Mouse (Mus musculus): Measurements from ENCODE around the gene Zfp42.
"Not testable (repeated sequence)": the region's sequence is repeated elsewhere in the genome, so short reads cannot be mapped to it uniquely, and the experiment has no call there.

Zfp42 gene

GRCm38 (mm10) chr8:43306896-43307295, at the start of gene Zfp42:
Gene Zfp42, minus strand, starts transcription at chr8:43306980.
- DNase-seq (ENCODE audit: extremely low spot score, low read depth, low spot score): no peak

- DNase-seq (ENCODE audit: extremely low spot score, low read depth, low spot score): no peak
These were observed 49.4 kb upstream of the Zfp42 start for GRCm38 (mm10) chr8:43356069-43356770.

- not testable (repeated sequence) for DNase-seq (ENCODE audit: extremely low spot score, low read depth, low spot score)
These were observed 45.5 kb upstream of the Zfp42 start for GRCm38 (mm10) chr8:43352241-43352640.

- DNase-seq (ENCODE audit: extremely low spot score, low read depth, low spot score): no peak
These were observed 31.8 kb upstream of the Zfp42 start for GRCm38 (mm10) chr8:43338555-43338954.

GRCm38 (mm10) chr8:43333465-43333864, 26.7 kb upstream of the Zfp42 start:
- DNase-seq (ENCODE audit: extremely low spot score, low read depth, low spot score): no peak

GRCm38 (mm10) chr8:43331657-43332056, 24.9 kb upstream of the Zfp42 start:
- DNase-seq (ENCODE audit: extremely low spot score, low read depth, low spot score): no peak

GRCm38 (mm10) chr8:43329913-43330705, 23.3 kb upstream of the Zfp42 start:
- DNase-seq (ENCODE audit: extremely low spot score, low read depth, low spot score): no peak

GRCm38 (mm10) chr8:43328666-43329065, 21.9 kb upstream of the Zfp42 start:
- DNase-seq (ENCODE audit: extremely low spot score, low read depth, low spot score): no peak

GRCm38 (mm10) chr8:43320771-43321170, 14.0 kb upstream of the Zfp42 start:
- DNase-seq (ENCODE audit: extremely low spot score, low read depth, low spot score): no peak

- no peak for DNase-seq (ENCODE audit: extremely low spot score, low read depth, low spot score)
These were observed 1.4 kb upstream of the Zfp42 start for GRCm38 (mm10) chr8:43308213-43308612.

- no peak for DNase-seq (ENCODE audit: extremely low spot score, low read depth, low spot score)
These were observed 1.1 kb downstream of the Zfp42 start for GRCm38 (mm10) chr8:43305676-43306075.

GRCm38 (mm10) chr8:43299796-43300195, 7.0 kb downstream of the Zfp42 start:
- DNase-seq (ENCODE audit: extremely low spot score, low read depth, low spot score): no peak

- DNase-seq (ENCODE audit: extremely low spot score, low read depth, low spot score): no peak
These were observed 11.0 kb downstream of the Zfp42 start for GRCm38 (mm10) chr8:43295826-43296225.

- DNase-seq (ENCODE audit: extremely low spot score, low read depth, low spot score): no peak
These were observed 12.6 kb downstream of the Zfp42 start for GRCm38 (mm10) chr8:43294191-43294590.

GRCm38 (mm10) chr8:43290424-43291111, 16.2 kb downstream of the Zfp42 start:
- DNase-seq (ENCODE audit: extremely low spot score, low read depth, low spot score): peak; percentile 68

- DNase-seq (ENCODE audit: extremely low spot score, low read depth, low spot score): no peak
These were observed 17.0 kb downstream of the Zfp42 start for GRCm38 (mm10) chr8:43289781-43290180.

- DNase-seq (ENCODE audit: extremely low spot score, low read depth, low spot score): no peak
These were observed 17.9 kb downstream of the Zfp42 start for GRCm38 (mm10) chr8:43288840-43289239.

GRCm38 (mm10) chr8:43287456-43287855, 19.3 kb downstream of the Zfp42 start:
- no peak for DNase-seq (ENCODE audit: extremely low spot score, low read depth, low spot score)

GRCm38 (mm10) chr8:43283231-43283630, 23.5 kb downstream of the Zfp42 start:
- no peak for DNase-seq (ENCODE audit: extremely low spot score, low read depth, low spot score)

- no peak for DNase-seq (ENCODE audit: extremely low spot score, low read depth, low spot score)
These were observed 28.4 kb downstream of the Zfp42 start for GRCm38 (mm10) chr8:43278397-43278796.

GRCm38 (mm10) chr8:43260961-43261360, 45.8 kb downstream of the Zfp42 start:
- DNase-seq (ENCODE audit: extremely low spot score, low read depth, low spot score): no peak

- DNase-seq (ENCODE audit: extremely low spot score, low read depth, low spot score): no peak
These were observed 48.9 kb downstream of the Zfp42 start for GRCm38 (mm10) chr8:43257886-43258285.
